Mouse (Mus musculus): ENCODE data around the gene Fance. TPM values are rescaled to one million over a fixed set of nuclear protein-coding genes. Genes with fewer than 3 reads are reported as not detected.
A peak's percentile ranks its signal among the peaks of the same experiment; 100 is the strongest.

The Fance gene
- polyA plus RNA-seq, 1 experiment from 2014 or later = 20.2 TPM

- no peak overlapping the region for H3K9ac ChIP-seq (ENCODE audit: low read depth, low read length)
- no peak overlapping the region for H3K4me3 ChIP-seq (ENCODE audit: low read length)
- no peaks in the 10 kb centered on the region for H3K36me3 ChIP-seq (ENCODE audit: control insufficient read depth, insufficient read depth, low read length)
- no peak overlapping the region for H3K4me2 ChIP-seq (ENCODE audit: low read depth, low read length)
- 0 out of 2 replicates have a peak overlapping the region, but pooled peaks have one; percentile 1 for H3K27ac ChIP-seq (ENCODE audit: low read length)
- no peaks in the 10 kb centered on the region for H3K9me3 ChIP-seq (ENCODE audit: control insufficient read depth, low read length)
- 73% methylated on average over 3 of the region's 3 CpGs for WGBS
- no peak for ATAC-seq
- H3K27me3 ChIP-seq (replicated peaks; ENCODE audit: control insufficient read depth, insufficient read depth, low read length) = no peaks in the 10 kb centered on the region
- H3K4me1 ChIP-seq (ENCODE audit: control insufficient read depth, insufficient read depth, low read length) = peaks cover 36% of the 10 kb centered on the region
Observed at GRCm38 (mm10) chr17:28278156-28278555, 35.2 kb upstream of the Fance start.

GRCm38 (mm10) chr17:28279236-28279635 lies 34.1 kb upstream of the Fance start:
- no peaks in the 10 kb centered on the region for H3K27me3 ChIP-seq (replicated peaks; ENCODE audit: control insufficient read depth, insufficient read depth, low read length)
- no peaks in the 10 kb centered on the region for H3K36me3 ChIP-seq (ENCODE audit: control insufficient read depth, insufficient read depth, low read length)
- no peak overlapping the region for H3K4me3 ChIP-seq (ENCODE audit: low read length)
- H3K9me3 ChIP-seq (ENCODE audit: control insufficient read depth, low read length) = no peaks in the 10 kb centered on the region
- ATAC-seq = no peak
- 54% methylated on average over 4 of the region's 4 CpGs for WGBS
- H3K4me1 ChIP-seq (ENCODE audit: control insufficient read depth, insufficient read depth, low read length) = peaks cover 36% of the 10 kb centered on the region
- no peak overlapping the region for H3K4me2 ChIP-seq (ENCODE audit: low read depth, low read length)
- no peak overlapping the region for H3K9ac ChIP-seq (ENCODE audit: low read depth, low read length)
- no peak overlapping the region for H3K27ac ChIP-seq (ENCODE audit: low read length)

- H3K27ac ChIP-seq (ENCODE audit: low read length) = no peak overlapping the region; the same call in 1 of the 2 replicates
- no peak overlapping the region for H3K4me2 ChIP-seq (ENCODE audit: low read depth, low read length)
- ATAC-seq = no peak
- 66% methylated on average over 15 of the region's 15 CpGs for WGBS
- H3K36me3 ChIP-seq (ENCODE audit: control insufficient read depth, insufficient read depth, low read length) = no peaks in the 10 kb centered on the region
- no peaks in the 10 kb centered on the region for H3K9me3 ChIP-seq (ENCODE audit: control insufficient read depth, low read length)
- H3K27me3 ChIP-seq (replicated peaks; ENCODE audit: control insufficient read depth, insufficient read depth, low read length) = no peaks in the 10 kb centered on the region
- peaks cover 38% of the 10 kb centered on the region for H3K4me1 ChIP-seq (ENCODE audit: control insufficient read depth, insufficient read depth, low read length)
- no peak overlapping the region; the same call in 1 of the 2 replicates for H3K9ac ChIP-seq (ENCODE audit: low read depth, low read length)
- H3K4me3 ChIP-seq (ENCODE audit: low read length) = no peak overlapping the region
Observed at GRCm38 (mm10) chr17:28279780-28280422, 33.4 kb upstream of the Fance start.

- Histone ChIP-seq H3K9me3 (ENCODE audit: control insufficient read depth, low read length) (no peaks in the 10 kb centered on the region), H3K9ac (ENCODE audit: low read depth, low read length) (peak overlapping the region; percentile 40; the same call in 1 of the 2 replicates), H3K36me3 (ENCODE audit: control insufficient read depth, insufficient read depth, low read length) (no peaks in the 10 kb centered on the region), H3K27me3 (replicated peaks; ENCODE audit: control insufficient read depth, insufficient read depth, low read length) (no peaks in the 10 kb centered on the region), H3K4me1 (ENCODE audit: control insufficient read depth, insufficient read depth, low read length) (peaks cover 43% of the 10 kb centered on the region), H3K27ac (ENCODE audit: low read length) (no peak overlapping the region), H3K4me3 (ENCODE audit: low read length) (no peak overlapping the region), H3K4me2 (ENCODE audit: low read depth, low read length) (no peak overlapping the region)
- ATAC-seq = no peak
- WGBS = 80% methylated on average over 7 of the region's 7 CpGs
Observed at GRCm38 (mm10) chr17:28280423-28280800, 32.9 kb upstream of the Fance start.

GRCm38 (mm10) chr17:28280831-28281377 lies 32.4 kb upstream of the Fance start:
- H3K27me3 ChIP-seq (replicated peaks; ENCODE audit: control insufficient read depth, insufficient read depth, low read length) = no peaks in the 10 kb centered on the region
- ATAC-seq = 0 out of 2 replicates have a peak, but pooled peaks have one; percentile 27
- H3K27ac ChIP-seq (ENCODE audit: low read length) = no peak overlapping the region
- H3K9me3 ChIP-seq (ENCODE audit: control insufficient read depth, low read length) = no peaks in the 10 kb centered on the region
- no peak overlapping the region for H3K4me3 ChIP-seq (ENCODE audit: low read length)
- peak overlapping the region; percentile 40; the same call in 1 of the 2 replicates for H3K9ac ChIP-seq (ENCODE audit: low read depth, low read length)
- peaks cover 43% of the 10 kb centered on the region for H3K4me1 ChIP-seq (ENCODE audit: control insufficient read depth, insufficient read depth, low read length)
- no peak overlapping the region for H3K4me2 ChIP-seq (ENCODE audit: low read depth, low read length)
- 30% methylated on average over 5 of the region's 5 CpGs for WGBS
- H3K36me3 ChIP-seq (ENCODE audit: control insufficient read depth, insufficient read depth, low read length) = no peaks in the 10 kb centered on the region

GRCm38 (mm10) chr17:28281866-28282441 lies 31.4 kb upstream of the Fance start:
- 93% methylated on average over 7 of the region's 7 CpGs for WGBS
- no peak for ATAC-seq
- no peak overlapping the region for H3K4me2 ChIP-seq (ENCODE audit: low read depth, low read length)
- no peak overlapping the region for H3K9ac ChIP-seq (ENCODE audit: low read depth, low read length)
- H3K9me3 ChIP-seq (ENCODE audit: control insufficient read depth, low read length) = no peaks in the 10 kb centered on the region
- H3K36me3 ChIP-seq (ENCODE audit: control insufficient read depth, insufficient read depth, low read length) = no peaks in the 10 kb centered on the region
- no peak overlapping the region for H3K27ac ChIP-seq (ENCODE audit: low read length)
- H3K4me3 ChIP-seq (ENCODE audit: low read length) = no peak overlapping the region
- H3K27me3 ChIP-seq (replicated peaks; ENCODE audit: control insufficient read depth, insufficient read depth, low read length) = no peaks in the 10 kb centered on the region
- peaks cover 47% of the 10 kb centered on the region for H3K4me1 ChIP-seq (ENCODE audit: control insufficient read depth, insufficient read depth, low read length)

GRCm38 (mm10) chr17:28283199-28283598 lies 30.1 kb upstream of the Fance start:
- Histone ChIP-seq H3K4me3 (ENCODE audit: low read length) (no peak overlapping the region), H3K9ac (ENCODE audit: low read depth, low read length) (no peak overlapping the region), H3K9me3 (ENCODE audit: control insufficient read depth, low read length) (no peaks in the 10 kb centered on the region), H3K27ac (ENCODE audit: low read length) (no peak overlapping the region), H3K4me2 (ENCODE audit: low read depth, low read length) (no peak overlapping the region), H3K36me3 (ENCODE audit: control insufficient read depth, insufficient read depth, low read length) (no peaks in the 10 kb centered on the region), H3K27me3 (replicated peaks; ENCODE audit: control insufficient read depth, insufficient read depth, low read length) (no peaks in the 10 kb centered on the region), H3K4me1 (ENCODE audit: control insufficient read depth, insufficient read depth, low read length) (peaks cover 57% of the 10 kb centered on the region)
- ATAC-seq = no peak
- 80% methylated on average over 10 of the region's 10 CpGs for WGBS

- Histone ChIP-seq H3K9ac (ENCODE audit: low read depth, low read length) (no peak overlapping the region), H3K27me3 (replicated peaks; ENCODE audit: control insufficient read depth, insufficient read depth, low read length) (no peaks in the 10 kb centered on the region), H3K4me1 (ENCODE audit: control insufficient read depth, insufficient read depth, low read length) (peaks cover 40% of the 10 kb centered on the region), H3K4me2 (ENCODE audit: low read depth, low read length) (no peak overlapping the region), H3K4me3 (ENCODE audit: low read length) (no peak overlapping the region), H3K9me3 (ENCODE audit: control insufficient read depth, low read length) (no peaks in the 10 kb centered on the region), H3K27ac (ENCODE audit: low read length) (no peak overlapping the region), H3K36me3 (ENCODE audit: control insufficient read depth, insufficient read depth, low read length) (no peaks in the 10 kb centered on the region)
- no peak for ATAC-seq
- 79% methylated on average over 10 of the region's 10 CpGs for WGBS
Observed at GRCm38 (mm10) chr17:28286133-28286532, 27.2 kb upstream of the Fance start.

- WGBS = 56% methylated on average over 5 of the region's 5 CpGs
- 0 out of 2 replicates have a peak, but pooled peaks cover 2% of the 10 kb centered on the region for H3K36me3 ChIP-seq (ENCODE audit: control insufficient read depth, insufficient read depth, low read length)
- no peaks in the 10 kb centered on the region for H3K27me3 ChIP-seq (replicated peaks; ENCODE audit: control insufficient read depth, insufficient read depth, low read length)
- no peak overlapping the region for H3K4me3 ChIP-seq (ENCODE audit: low read length)
- H3K9ac ChIP-seq (ENCODE audit: low read depth, low read length) = no peak overlapping the region
- H3K4me2 ChIP-seq (ENCODE audit: low read depth, low read length) = no peak overlapping the region
- H3K4me1 ChIP-seq (ENCODE audit: control insufficient read depth, insufficient read depth, low read length) = peaks cover 36% of the 10 kb centered on the region
- ATAC-seq = no peak
- no peaks in the 10 kb centered on the region for H3K9me3 ChIP-seq (ENCODE audit: control insufficient read depth, low read length)
- no peak overlapping the region for H3K27ac ChIP-seq (ENCODE audit: low read length)
Observed at GRCm38 (mm10) chr17:28286964-28287363, 26.4 kb upstream of the Fance start.
